Mouse (Mus musculus): ENCODE results near the gene Slfnl1.
A peak's percentile ranks its signal among the peaks of the same experiment; 100 is the strongest.

Slfnl1 gene

DNA sequence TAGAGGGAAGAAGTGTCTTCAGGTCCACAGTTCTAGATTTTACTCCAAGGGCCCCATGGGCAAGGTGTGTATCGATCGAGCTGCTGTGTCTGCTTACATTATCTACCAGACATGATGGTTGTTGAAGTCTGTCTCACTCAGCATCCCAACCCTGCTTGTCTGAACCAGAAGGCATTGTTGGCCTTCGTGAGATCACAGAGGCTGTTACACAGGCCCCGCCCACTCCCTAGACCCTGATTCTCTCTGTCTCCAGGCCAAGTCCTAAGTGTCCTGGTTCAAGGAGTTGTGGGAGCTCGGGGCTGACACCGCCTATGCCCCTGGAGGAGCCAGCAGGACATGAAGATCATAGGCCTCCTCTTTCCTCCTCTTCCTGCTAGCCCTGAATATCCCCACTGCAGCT, at the start of gene Slfnl1:
Gene Slfnl1 (plus strand): TSS at position 246 of the 400 bp plus-strand sequence.
- no peak for DNase-seq (ENCODE audit: low read depth)

DNA sequence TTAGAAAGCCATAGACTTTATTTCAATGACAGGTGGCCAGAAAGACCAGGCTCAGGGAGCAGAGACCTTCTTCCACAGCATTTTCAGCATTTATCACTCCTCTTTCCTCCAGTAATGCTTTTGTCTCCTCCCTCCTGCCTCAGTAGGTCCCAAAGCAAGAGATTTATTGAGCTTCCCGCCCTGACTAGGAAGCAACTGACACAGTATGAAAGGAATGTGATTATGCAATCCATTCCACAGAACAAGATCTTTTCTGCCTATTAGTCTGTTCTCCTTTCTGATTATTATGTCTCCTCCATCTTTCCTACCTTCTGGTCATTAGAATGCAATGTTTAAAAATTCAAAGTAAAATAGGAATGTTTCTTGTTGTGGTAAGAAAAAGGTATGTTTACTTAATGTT, 44.3 kb upstream of the Slfnl1 start:
- no peak for DNase-seq (ENCODE audit: low read depth)

DNA sequence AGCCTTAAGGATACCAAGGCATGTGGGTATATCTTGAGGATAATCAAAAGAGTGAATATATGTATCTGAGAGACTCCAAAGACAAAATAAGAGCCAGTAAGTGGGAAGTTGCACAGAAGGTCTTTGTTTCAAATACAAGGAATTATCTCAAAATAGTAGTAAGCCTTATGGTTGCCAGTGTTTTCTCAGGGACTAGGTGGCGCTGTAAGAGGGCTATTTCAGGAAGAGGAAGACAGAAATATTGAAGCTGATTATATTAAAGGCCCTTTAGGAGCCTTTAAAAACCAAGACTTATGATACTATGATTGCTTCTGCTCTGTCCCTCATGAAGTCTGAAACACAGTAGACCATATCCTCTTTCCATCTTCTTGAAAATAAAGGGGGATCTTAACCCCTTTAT, 25.1 kb upstream of the Slfnl1 start:
- DNase-seq (ENCODE audit: low read depth), result no peak

DNA sequence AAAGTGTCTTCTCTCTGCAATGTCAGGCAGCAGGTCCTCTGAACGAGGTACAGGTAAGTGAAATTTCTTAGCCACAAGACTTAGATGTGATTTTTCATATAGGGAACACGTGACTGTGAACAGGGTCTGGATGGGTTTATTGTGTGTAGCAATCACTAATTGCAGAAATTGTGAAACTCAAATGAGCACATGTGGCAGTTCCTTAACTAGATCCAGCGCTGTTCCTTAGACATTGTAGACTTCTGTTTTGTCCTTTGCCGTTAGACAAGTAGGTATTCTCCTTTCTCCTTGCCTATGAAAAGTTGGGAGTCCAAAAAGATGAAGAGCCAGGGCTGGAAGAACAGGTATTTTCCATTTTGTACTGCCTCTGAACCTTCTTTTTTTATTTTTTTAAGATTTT, 20.8 kb upstream of the Slfnl1 start:
- no peak for DNase-seq (ENCODE audit: low read depth)

DNA sequence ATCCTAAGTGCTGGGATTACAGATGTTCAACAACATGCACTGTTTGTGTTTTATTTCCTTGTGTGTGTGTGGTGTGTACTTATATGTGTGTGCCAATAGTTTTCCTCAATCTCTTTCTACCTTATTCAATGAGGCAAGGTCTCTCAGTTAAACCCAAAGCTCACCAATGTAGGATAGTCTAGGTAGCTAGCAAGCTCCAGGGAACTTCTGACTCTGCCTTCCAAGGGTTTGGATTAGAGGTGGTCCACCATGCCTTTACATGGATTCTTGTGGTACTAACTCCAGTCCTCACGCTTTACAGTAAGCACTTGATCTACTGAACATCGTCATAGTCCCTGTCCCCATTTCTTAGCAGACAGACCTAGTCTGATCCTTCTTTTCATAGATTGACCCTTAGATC, 17.7 kb upstream of the Slfnl1 start:
- DNase-seq (ENCODE audit: low read depth), result no peak

DNA sequence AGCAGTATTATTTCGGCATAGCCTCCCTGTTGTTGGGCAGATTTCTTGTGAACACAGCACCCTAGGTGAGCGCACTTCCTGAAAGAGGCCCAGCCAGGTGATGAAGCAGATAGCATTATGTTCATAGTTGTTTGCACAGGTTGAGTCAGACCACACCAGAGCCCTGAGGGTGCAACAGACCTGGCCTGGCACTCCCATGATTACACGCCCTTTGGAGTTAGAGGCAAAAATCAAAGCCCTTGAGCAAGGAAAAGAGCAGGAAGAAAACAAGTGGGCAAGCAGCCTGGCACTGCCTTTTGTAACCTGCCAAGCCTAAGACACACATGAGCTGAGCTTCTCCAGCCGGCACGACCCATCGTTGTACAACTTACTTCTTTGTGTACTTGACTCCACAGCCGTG, 15.5 kb upstream of the Slfnl1 start:
- DNase-seq (ENCODE audit: low read depth), result no peak

DNA sequence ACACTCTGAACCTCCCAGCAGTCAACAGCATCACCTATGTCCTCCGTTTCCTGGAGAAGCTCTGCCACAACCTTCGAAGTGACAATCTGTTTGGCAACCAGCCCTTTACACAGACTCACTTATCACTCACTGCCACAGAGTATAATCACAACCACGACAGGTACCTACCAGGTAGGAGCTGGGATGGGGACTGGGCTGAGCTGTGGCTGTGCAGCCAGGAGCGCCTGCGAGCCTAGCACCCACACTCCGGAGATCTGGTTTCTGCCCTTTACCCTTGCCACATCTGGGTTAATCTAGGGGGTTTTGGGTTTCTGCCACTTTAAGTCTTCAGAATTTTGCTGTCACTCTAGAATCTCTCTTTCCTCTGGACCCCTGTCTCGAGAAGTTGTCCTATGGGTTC, 15.1 kb upstream of the Slfnl1 start:
- no peak for DNase-seq (ENCODE audit: low read depth)

DNA sequence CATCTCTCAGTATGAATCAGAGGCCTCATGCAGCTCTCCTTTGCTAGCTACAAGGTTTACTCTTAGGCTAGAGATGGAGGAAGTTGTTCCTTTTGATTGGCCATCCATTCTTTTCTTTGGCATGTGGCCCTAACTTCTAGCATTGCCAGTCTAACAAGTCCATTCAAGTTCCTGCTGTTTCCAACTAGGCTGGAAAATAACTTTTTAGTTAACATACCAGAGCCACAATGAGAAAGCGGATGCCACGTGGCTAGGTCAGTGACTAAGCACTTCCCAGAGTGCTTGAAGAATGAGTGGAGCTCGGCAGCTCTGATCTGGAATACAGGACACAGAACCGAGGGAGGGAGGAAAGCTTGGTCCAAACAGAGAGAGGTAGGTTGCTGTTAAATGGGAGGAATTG, 14.7 kb upstream of the Slfnl1 start:
- DNase-seq (ENCODE audit: low read depth), result no peak

DNA sequence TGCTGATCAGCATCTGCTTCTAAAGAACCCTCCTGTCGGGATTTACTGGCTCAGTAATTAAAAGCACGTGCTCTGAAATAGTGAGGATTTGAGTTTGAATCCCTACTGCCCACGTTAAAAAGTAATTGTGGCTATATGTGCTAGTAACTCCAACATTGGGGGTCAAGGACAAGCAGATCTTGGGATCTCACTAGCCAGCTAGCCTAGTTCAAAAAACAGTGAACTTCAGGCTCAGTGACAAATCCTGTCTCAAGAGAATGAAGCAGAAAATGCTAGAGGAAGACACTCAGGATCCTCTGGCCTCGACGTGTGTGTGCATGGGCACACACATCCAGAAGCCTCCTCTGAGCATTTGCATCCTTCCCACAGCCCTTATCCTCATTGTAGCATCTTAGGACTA, 10.3 kb upstream of the Slfnl1 start:
- no peak for DNase-seq (ENCODE audit: low read depth)

DNA sequence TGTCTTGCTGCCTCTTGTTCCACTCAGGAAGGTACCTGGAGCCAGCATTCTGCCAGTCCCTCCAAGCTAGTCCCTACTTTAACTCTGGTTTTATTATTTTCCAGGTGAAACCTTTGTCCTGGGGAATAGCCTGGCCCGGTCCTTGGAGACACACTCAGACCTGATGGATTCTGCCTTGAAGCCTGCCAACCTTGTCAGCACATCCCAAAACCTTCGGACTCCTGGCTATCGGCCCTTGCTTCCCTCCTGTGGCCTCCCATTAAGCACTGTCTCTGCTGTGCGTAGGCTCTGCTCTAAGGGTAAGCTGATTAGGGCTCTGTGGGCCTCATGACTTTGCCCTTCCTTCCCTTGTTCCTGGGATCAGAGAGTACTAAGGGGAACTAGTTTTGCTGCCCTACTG, 9.7 kb upstream of the Slfnl1 start:
- no peak for DNase-seq (ENCODE audit: low read depth)

DNA sequence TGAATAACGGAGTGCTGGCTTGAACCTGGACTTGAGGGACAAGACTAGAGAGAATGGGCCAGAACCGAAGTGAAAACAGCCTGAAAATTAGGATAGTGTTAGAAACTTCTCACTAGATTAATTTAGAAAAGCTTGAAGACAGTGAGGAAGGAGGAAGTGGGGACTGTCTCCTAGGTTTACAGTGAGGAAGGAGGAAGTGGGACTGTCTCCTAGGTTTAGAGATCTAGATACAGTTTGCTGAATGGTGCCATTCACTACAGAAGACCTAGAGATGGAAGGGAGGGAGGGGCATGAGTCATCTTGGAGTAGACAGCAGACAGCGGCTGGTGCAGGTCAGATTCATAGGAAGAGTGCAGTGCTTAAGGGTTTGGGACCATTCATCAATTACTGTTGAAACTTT, 8.9 kb upstream of the Slfnl1 start:
- no peak for DNase-seq (ENCODE audit: low read depth)

DNA sequence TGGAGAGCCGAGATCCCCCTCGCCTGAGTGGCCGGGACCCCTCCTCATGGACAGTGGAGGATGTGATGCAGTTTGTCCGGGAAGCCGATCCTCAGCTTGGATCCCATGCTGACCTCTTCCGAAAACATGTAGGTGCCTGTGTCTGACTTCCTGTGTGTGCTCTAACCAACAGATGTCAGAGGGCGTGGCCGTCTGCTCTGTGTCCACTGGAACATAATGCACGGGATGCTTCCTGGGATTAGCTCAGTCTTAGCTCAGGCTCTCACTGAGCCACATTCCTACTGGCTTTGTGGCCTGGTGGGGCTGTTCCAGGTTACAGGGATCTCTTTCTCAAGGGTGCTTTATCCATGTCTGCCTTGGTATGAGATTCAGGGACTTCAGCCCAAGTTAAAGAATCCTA, 3.9 kb upstream of the Slfnl1 start:
- DNase-seq (ENCODE audit: low read depth), result no peak

DNA sequence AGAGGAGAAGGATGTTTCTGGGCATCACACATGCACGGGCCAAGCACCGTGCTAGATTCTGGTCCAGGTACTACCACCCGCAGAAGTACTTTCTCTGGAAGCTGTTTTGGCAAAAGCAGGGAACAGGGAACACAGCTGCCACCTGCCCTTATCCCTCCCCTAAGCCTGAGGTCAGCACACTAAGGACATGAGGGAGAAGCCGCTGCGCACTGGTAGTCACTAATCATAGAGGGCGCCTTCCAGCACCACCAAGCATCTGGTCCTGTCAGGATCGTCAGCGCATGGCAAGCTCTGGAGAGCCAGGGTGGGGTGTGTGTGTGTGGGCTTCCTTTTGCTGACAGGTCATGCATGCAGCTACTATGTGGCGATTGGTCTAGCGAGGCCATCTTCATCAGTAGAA, 6.6 kb downstream of the Slfnl1 start:
- DNase-seq (ENCODE audit: low read depth), result no peak

DNA sequence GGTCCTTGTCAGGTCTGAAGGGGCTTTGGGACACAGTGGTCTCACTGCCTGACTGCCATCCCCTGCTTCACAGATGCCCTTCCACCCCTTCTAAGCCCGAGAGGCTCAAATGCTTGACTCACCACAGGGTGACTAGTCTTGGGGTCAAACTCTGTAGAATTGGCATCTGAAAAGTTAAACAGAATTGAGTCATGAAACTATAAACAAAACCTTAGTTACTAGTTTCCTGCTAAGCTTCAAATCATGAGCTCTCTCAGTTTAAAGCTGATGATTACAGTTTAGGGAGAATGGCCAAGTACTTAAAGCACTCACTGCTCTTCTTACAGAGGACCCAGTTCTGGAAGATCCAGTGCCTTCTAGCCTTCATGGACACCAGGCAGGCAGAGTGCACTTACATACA, 12.9 kb downstream of the Slfnl1 start:
- no peak for DNase-seq (ENCODE audit: low read depth)

DNA sequence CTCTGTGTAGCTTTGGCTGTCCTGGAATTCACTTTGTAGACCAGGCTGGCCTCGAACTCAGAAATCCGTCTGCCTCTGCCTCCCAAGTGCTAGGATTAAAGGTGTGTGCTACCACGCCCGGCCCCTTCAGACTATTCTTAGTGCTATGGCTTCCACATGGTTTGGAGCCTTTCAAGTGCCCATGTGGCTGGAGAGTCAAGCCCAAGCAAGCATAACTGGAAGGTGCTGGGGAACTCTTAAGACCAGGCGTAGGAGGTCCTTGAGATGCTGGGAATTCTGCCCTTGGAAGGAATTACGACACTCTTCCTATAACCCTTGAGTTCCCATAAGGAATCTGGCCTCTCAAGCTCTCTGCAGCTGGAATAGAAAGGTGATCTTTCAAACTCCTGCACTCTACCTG, 24.6 kb downstream of the Slfnl1 start:
- no peak for DNase-seq (ENCODE audit: low read depth)

DNA sequence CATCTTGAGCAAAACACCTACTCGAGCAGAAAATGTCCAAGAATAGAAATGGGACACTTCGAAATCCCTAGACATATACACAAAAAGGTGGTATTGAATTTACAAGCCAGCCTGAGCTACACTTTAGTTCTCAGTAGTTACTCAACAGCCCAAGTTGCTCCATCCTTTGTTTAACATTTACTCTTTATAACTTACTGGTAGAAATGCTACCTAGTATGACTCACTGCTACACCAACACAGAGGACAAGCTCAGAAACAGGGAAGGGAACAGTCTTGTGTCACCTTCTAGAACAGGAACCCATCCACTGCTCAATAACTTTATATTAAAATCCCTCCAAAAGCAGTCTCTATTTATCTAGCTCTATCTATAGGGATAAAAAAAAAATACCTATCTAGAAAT, 33.7 kb downstream of the Slfnl1 start:
- no peak for DNase-seq (ENCODE audit: low read depth)

DNA sequence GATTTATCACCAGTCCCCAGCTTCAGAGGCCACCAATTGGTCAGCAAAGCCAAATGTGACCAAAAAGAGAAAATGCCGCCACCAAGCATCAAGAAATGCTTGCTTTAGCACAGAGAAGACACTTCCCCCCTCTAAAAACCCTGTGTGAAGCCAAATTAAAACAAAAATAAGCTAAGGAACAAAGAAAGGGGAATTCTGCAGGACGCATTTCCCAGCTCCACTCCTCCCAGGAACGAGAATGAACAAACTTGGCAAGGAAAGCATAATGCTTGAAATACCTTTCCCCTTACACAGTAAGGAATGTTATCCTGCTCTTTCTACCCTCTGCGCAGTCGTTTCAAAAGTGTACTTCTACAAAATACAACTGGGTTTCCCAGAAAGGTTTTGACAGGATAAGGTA, 36.0 kb downstream of the Slfnl1 start:
- DNase-seq (ENCODE audit: low read depth), result no peak

DNA sequence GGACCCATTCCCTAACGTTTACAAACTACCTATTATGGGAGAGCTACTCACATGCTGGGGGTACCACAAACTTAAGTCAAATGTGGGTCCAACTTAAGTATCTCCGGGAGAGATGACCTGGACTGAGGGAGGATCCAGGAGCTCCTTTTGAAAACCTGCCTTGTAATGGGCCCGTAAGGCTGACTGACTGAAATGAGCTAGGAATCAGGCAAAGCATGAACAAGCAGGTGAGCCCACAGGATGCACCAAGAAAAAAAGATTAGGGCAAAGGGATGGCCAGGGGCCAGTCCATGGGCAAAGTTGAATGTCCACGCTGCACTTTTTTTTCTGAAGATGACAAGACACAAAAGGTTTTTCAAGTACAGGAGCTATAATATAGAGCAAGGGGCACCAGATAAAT, 37.0 kb downstream of the Slfnl1 start:
- no peak for DNase-seq (ENCODE audit: low read depth)

DNA sequence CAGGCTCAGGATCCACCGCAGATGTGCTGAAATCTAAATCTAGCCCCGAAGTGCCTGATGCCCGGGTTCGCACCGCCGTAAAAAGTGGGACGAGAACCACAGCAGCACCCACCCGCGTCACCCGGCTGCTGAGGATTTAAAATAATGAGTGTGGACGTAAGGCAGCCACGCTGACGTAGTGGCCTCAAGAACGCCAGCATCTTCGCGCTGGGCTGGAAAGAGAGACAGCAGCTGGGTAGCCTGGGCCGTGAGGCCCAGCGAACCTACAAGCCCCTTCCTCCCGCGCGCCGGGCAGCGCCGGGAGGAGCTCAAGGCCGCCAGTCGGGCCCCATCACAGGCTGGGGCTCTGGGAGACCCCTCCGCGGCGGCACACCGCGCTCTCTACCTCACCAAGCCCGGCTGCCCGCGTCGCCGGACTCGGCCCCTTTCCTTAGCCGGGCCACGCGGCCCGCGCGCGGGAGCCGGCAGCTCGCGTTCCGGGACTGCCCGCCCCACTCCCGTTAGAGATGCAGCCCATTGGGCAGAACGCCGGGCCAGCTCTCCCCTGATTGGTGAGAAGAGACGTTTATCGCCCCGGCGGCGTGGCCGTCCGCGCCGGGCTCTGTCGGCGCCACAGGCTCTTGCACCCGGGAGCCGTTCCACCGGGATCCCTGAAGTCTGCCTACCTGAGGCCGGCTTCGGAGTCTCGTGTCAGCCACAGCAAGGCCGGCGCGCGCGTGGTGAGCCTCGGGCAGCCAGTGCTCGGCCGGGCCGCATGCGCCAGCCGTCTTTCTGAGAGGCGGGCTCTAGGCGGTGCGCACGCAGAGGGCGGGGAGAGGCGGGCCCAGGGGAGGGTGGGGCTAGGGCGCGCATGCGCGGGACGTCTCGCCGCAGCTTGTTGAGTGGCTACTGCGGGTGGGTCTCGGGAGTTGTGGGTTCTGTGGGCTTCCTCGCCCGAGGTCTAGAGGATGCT, 37.7 kb downstream of the Slfnl1 start, which contains the start of gene Ctps:
Gene Ctps (minus strand): TSS at position 791 of the 952 bp plus-strand sequence.
- peak; percentile 97 for DNase-seq (ENCODE audit: low read depth)

DNA sequence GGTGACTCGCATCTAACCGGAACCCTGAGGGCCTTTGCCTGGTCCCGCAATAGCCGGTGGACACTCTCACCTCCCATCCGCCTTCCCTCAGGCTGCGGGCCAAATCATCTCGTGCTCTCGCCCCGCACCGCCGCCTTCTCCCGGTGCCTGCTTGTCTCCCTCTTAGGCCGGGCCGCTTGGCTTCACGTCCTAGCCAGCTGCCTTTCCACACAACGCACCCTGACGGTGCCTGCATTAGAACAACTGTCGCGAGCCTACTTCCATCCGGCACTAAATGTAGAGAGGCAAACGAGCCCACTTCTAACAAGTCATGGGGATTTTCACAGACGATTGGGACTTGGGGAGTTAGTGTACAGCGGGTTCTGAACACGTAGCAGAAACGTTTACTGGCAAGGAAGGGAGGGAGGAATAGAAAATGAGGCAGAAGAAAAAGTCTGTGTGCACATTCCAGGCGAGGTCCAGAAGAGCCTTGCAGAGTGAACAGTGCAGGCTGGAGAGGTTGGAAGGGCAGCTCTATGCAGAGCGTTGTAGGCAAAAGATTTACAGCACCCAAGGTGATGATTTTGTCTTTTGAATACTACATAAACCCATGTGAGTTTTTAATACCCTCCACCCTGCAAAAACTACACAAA, 38.5 kb downstream of the Slfnl1 start:
- no peak for DNase-seq (ENCODE audit: low read depth)

DNA sequence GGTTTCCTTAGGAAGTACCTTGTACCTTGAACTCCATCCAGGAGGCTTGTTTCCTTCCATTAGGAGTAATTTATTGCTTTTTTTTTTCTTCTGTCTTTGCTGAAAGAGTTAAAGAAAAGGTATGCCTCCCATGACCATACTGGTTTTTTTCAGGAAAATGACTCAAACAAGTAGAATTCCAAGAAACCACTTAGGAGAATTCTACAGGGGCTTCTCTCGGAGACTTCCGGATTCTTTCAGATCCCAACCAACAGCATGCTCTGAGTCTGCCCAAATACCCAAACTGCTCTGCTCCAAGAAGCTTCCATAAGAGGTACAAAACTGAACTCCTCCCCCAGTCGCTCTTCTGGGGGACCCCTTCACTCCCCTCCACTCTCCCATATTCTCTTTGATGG, 39.0 kb downstream of the Slfnl1 start:
- DNase-seq (ENCODE audit: low read depth), result no peak

DNA sequence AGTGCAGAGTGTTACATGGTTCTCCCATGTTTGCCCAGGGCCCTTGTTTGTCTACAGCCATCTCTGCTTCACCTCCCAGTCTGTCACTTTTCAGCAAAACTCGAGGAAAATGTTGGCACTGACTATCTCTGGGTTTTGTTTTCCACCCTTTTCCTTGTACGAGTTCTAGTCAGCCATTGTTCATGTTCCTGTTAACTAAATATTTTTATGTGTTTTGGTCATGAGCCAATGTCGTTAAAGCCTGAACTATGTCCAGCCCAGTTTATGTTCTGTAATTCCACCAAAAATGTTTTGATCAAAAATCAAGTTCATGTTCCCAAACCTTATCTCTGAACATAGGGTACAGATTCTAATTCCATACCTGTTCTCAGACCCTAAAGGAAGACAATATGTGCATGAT, 39.7 kb downstream of the Slfnl1 start:
- no peak for DNase-seq (ENCODE audit: low read depth)

DNA sequence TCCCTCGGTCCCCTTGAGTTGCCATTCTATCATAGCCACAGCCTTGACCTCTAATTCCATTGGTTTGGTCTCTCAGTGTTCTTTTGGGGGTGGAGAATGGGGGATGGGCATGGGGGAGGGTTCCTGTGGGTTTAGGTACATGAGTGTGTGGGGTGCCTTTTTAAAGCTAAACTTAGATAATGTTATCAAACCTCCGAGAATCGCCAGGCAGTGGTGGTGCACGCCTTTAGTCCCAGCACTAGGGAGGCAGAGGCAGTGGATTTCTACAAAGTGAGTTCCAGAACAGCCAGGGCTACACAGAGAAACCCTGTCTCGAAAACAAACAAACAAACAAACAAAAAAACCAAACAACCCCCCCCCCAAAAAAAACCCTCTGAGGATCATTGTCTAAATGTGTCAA, 48.9 kb downstream of the Slfnl1 start:
- DNase-seq (ENCODE audit: low read depth), result no peak

DNA sequence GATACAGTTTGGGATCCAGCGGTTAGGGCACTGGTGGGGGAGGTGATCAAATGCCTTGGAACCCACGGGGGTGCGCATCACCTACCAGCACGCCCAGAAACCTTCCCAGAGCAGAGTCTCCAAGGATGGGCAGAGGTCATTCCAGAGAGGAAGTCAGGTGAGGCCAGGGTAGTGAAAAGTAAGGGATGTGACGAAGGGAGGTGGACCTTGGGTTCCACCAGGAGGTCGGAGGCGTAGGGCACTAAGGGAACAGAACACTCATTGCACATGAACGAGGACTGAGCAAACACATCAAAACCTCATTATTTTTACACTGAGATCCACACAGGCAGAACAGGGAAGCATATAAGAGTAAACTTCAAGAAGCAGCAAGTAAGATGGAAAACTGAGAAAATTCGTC, 49.7 kb downstream of the Slfnl1 start:
- DNase-seq (ENCODE audit: low read depth), result no peak

Data from naive thymus-derived CD4-positive, alpha-beta T cell, adult 2 months (primary cell).